Mouse (Mus musculus) spleen, postnatal 4 days (tissue): ENCODE data around the gene Mboat1.

Source experiments
- DNase-seq, 2 experiments: peaks; one replicate each; pipeline ENCODE4 v3.0.0; 2022; ENCODE audit warnings: low spot score in 2 of 2

The Mboat1 gene

DNA sequence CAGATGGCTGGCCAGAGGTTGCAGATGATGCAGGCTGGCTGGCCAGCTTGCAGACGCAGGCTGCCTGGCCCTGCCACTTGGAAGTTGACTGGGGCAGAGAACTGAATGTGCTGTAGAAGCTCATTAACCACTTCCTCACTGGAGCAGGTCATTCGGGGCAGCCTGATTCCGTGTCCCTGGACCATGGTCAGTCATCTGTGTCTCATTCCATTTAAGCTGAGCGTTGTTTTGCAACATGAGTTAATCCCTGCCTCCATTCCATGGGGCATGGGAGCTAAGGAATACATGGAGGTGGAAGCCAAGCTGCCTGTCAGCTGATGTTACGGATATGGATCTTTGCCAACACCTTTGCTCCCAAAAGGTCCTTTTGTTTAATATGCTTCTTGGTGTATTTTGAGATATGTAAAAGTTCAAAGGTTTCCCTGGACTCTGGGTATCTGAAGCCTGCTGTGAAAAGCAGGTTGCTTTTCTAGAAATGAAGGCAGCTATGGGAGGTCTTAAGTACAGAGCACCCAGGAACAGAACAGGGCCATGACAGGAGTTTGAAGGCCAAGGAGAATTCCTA is 114.1 kb downstream of the Mboat1 start:
- DNase-seq: no peak

- DNase-seq: no peak
Observed at GRCm38 (mm10) chr13:30251431-30251830, 115.1 kb downstream of the Mboat1 start.

- no peak for DNase-seq
Observed at GRCm38 (mm10) chr13:30252692-30253091, 116.4 kb downstream of the Mboat1 start.

GRCm38 (mm10) chr13:30253636-30254264 is 117.5 kb downstream of the Mboat1 start:
- DNase-seq: no peak

- no peak for DNase-seq
Observed at GRCm38 (mm10) chr13:30254421-30254820, 118.1 kb downstream of the Mboat1 start.

GRCm38 (mm10) chr13:30258802-30259201 is 122.5 kb downstream of the Mboat1 start:
- DNase-seq: no peak

- DNase-seq: no peak
Observed at GRCm38 (mm10) chr13:30259326-30259725, 123.0 kb downstream of the Mboat1 start.

DNA sequence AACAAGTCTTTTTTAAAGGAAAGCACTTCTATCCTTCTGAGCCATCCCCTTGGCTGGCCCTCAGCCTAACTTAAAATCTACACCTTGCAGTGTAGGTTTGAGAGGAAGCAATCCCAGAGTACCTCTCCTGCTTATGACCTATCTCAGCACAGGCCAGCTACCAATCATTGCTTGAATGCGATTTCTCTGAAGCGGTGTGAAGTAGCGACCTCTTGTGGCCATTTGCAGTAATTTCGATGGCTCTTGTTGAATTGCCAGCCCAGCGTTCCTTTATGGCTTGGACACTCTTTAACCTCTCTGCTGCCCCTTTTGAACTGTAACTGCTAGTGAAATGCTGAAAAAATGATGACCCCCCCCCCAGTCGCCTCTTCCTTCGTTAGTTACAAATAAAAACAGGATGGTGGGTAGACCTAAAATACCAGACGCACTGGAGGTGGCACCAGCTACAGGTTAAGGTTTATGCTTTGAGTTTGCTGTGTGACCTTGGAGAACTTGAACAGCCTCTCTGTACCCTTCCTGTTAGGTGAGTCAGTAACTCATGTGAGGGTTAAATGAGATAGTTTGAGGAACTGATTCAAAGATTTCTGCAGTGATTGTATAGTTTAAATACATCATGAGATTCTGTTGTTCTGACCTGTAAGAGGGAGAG is 123.7 kb downstream of the Mboat1 start:
- DNase-seq: peak; percentile 49 to 77

- DNase-seq: no peak
Observed at GRCm38 (mm10) chr13:30263681-30264080, 127.4 kb downstream of the Mboat1 start.

- no peak for DNase-seq
Observed at GRCm38 (mm10) chr13:30264303-30264702, 128.0 kb downstream of the Mboat1 start.

GRCm38 (mm10) chr13:30264765-30265164 is 128.5 kb downstream of the Mboat1 start:
- DNase-seq: no peak

- no peak for DNase-seq
Observed at GRCm38 (mm10) chr13:30266036-30266435, 129.7 kb downstream of the Mboat1 start.

DNA sequence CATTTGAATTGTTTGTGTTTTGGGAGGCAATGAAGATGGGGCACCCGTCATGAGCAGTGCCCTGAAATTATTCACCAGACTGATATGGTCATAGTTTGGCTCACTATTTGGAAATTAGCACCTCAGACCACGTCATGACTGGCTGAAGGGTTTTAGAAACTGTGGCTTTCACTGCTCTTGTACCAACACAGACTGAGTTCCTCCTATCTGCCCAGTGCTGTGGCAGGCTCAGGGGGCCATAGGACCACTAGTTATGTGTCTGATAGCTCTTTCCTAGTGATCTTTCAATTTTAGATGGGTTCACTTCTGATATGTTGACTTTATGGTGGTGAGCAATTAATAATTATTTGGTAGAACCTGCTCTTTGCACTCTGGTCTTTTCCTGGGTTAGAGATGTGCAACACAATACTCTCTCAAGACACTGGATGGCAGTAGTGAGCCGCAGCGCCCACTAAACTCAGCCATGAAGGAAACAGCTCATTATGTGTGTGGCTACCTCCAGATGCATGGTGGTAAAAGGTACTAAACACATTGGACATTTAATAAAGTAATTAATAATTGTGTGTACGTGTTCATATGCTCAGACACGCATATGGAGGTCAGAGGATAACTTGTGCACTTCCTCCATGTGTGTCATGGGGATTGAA is 135.9 kb downstream of the Mboat1 start:
- no peak for DNase-seq
